Mouse (Mus musculus): ENCODE data around the gene Ugt1a8.
"Not testable (repeated sequence)": the region's sequence is repeated elsewhere in the genome, so short reads cannot be mapped to it uniquely, and the experiment has no call there.

Gene Ugt1a8

GRCm38 (mm10) chr1:88109027-88109557, 21.5 kb downstream of the Ugt1a8 start:
- not testable (repeated sequence) for DNase-seq (ENCODE audit: low spot score)

GRCm38 (mm10) chr1:88109604-88110003, 22.0 kb downstream of the Ugt1a8 start:
- DNase-seq (ENCODE audit: low spot score) = not testable (repeated sequence)

GRCm38 (mm10) chr1:88112769-88113168, 25.2 kb downstream of the Ugt1a8 start:
- not testable (repeated sequence) for DNase-seq (ENCODE audit: low spot score)

- DNase-seq (ENCODE audit: low spot score) = not testable (repeated sequence)
Observed at GRCm38 (mm10) chr1:88120550-88120949, 32.9 kb downstream of the Ugt1a8 start.

- not testable (repeated sequence) for DNase-seq (ENCODE audit: low spot score)
Observed at GRCm38 (mm10) chr1:88121521-88121920, 33.9 kb downstream of the Ugt1a8 start.

- not testable (repeated sequence) for DNase-seq (ENCODE audit: low spot score)
Observed at GRCm38 (mm10) chr1:88125827-88126360, 38.3 kb downstream of the Ugt1a8 start.

GRCm38 (mm10) chr1:88129091-88129490, 41.5 kb downstream of the Ugt1a8 start:
- not testable (repeated sequence) for DNase-seq (ENCODE audit: low spot score)

- DNase-seq (ENCODE audit: low spot score) = not testable (repeated sequence)
Observed at GRCm38 (mm10) chr1:88130223-88130622, 42.6 kb downstream of the Ugt1a8 start.

- DNase-seq (ENCODE audit: low spot score) = no peak
Observed at GRCm38 (mm10) chr1:88133908-88134456, 46.4 kb downstream of the Ugt1a8 start.

- not testable (repeated sequence) for DNase-seq (ENCODE audit: low spot score)
Observed at GRCm38 (mm10) chr1:88134457-88135011, 46.9 kb downstream of the Ugt1a8 start, which contains the start of gene Ugt1a6a. Gene Ugt1a6a (plus strand): TSS chr1:88134809.

- DNase-seq (ENCODE audit: low spot score) = not testable (repeated sequence)
Observed at GRCm38 (mm10) chr1:88135229-88135904, 47.8 kb downstream of the Ugt1a8 start.

- no peak for DNase-seq (ENCODE audit: low spot score)
Observed at GRCm38 (mm10) chr1:88136646-88137045, 49.0 kb downstream of the Ugt1a8 start.

GRCm38 (mm10) chr1:88137264-88137663, 49.7 kb downstream of the Ugt1a8 start:
- DNase-seq (ENCODE audit: low spot score) = no peak

- DNase-seq (ENCODE audit: low spot score) = no peak
Observed at GRCm38 (mm10) chr1:88138145-88138544, 50.5 kb downstream of the Ugt1a8 start.

- DNase-seq (ENCODE audit: low spot score) = not testable (repeated sequence)
Observed at GRCm38 (mm10) chr1:88140492-88140891, 52.9 kb downstream of the Ugt1a8 start.

- not testable (repeated sequence) for DNase-seq (ENCODE audit: low spot score)
Observed at GRCm38 (mm10) chr1:88143966-88144675, 56.5 kb downstream of the Ugt1a8 start.

- DNase-seq (ENCODE audit: low spot score) = not testable (repeated sequence)
Observed at GRCm38 (mm10) chr1:88145278-88145677, 57.7 kb downstream of the Ugt1a8 start.

- DNase-seq (ENCODE audit: low spot score) = not testable (repeated sequence)
Observed at GRCm38 (mm10) chr1:88150133-88150532, 62.5 kb downstream of the Ugt1a8 start.

- no peak for DNase-seq (ENCODE audit: low spot score)
Observed at GRCm38 (mm10) chr1:88158430-88158829, 70.8 kb downstream of the Ugt1a8 start.

- no peak for DNase-seq (ENCODE audit: low spot score)
Observed at GRCm38 (mm10) chr1:88165711-88166110, 78.1 kb downstream of the Ugt1a8 start, which contains the start of gene Ugt1a5. Gene Ugt1a5 (plus strand): TSS chr1:88166012.

GRCm38 (mm10) chr1:88172190-88172589, 84.6 kb downstream of the Ugt1a8 start:
- DNase-seq (ENCODE audit: low spot score) = not testable (repeated sequence)

GRCm38 (mm10) chr1:88179657-88180056, 92.0 kb downstream of the Ugt1a8 start:
- no peak for DNase-seq (ENCODE audit: low spot score)
